Mouse (Mus musculus): ENCODE measurements around the gene Zscan18.
A peak's percentile ranks its signal among the peaks of the same experiment; 100 is the strongest.
"Not testable (repeated sequence)": the region's sequence is repeated elsewhere in the genome, so short reads cannot be mapped to it uniquely, and the experiment has no call there.

Gene Zscan18

DNA sequence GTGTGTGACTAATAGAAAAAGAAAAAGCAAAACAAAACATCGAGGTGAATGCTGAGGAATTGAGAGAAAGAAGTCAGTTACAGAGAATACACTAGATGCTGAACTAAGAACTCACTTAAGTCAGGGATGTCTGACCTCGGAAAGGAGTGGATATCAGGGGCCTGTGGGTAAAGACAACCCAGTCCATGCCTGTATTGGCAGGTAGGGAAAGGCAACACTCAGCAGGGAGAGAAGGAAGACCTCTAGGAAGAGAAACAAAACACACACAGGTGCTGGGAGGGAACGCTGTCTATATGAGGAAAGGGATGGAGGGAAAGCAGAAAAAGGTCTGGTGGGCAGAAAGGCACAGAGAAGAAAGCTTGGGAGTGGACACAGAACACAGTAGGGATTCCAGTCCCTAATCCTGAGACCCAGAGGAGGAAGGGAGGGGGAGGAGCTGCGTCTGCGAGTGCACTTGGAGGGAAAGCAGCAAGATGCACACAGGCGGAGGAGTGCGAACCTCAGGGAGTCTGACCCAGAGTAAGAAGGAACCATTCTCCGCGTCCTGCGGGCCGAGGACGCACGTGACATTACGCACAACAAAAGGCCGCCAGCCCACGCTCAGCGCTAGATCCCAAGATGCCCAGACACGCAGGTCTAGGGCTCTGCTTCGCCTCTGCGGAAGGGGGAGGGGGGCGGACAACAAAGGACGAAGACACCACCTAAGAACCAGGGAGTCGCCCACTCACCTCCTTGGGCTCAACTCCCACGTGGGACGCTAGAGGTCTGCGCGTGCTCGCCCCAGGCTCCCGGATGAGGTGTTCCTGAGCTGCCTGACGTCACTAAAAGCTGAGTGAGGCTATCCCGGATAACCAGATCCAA, at the start of gene Zscan18:
Zscan18 (minus strand) TSS at position 770 of the 861 bp plus-strand sequence.
- peak; percentile 21 for DNase-seq (ENCODE audit: low spot score)

DNA sequence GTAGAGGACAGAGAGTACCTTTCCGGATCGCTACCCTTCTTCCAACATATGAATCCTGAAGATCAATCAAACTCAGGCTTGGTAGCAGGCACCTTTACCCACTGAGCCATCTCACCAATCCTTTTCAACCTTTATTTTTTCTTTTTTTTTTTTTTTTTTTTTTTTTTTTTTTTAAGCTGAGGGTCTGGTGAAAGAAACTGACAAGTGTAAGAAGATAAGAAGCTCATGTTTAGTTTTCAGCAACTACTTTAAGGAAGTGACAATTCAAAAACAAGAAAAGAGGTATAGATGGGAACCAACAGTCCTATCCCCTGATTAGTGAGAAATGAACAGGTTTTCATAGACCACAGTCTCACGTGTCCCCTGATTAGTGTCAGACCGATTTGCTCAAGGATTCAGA, 32.3 kb upstream of the Zscan18 start:
- DNase-seq (ENCODE audit: low spot score) = no peak

DNA sequence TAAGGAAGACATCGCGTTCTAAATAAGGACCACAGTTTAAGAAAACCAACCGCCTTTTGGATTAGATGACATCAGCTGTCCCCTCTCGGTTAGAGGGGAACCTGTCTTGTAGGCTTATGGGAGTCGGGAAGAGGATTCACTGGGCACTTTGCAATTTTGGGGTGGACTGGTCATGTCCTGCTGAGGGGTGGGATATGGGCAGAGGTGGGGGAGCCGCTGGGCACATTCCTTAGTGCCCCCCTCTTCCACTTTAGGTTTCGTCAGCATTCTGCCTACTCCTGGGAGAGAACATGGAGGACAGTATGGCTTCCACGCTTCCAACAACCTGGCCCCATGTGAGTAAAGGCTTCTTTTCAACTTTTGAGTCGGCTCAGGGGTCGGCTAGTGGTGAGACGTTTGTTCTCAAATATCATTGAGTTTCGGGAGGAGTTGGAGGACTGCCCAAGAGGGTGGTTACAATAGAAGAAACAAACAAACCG, 31.8 kb upstream of the Zscan18 start:
- DNase-seq (ENCODE audit: low spot score) = no peak

DNA sequence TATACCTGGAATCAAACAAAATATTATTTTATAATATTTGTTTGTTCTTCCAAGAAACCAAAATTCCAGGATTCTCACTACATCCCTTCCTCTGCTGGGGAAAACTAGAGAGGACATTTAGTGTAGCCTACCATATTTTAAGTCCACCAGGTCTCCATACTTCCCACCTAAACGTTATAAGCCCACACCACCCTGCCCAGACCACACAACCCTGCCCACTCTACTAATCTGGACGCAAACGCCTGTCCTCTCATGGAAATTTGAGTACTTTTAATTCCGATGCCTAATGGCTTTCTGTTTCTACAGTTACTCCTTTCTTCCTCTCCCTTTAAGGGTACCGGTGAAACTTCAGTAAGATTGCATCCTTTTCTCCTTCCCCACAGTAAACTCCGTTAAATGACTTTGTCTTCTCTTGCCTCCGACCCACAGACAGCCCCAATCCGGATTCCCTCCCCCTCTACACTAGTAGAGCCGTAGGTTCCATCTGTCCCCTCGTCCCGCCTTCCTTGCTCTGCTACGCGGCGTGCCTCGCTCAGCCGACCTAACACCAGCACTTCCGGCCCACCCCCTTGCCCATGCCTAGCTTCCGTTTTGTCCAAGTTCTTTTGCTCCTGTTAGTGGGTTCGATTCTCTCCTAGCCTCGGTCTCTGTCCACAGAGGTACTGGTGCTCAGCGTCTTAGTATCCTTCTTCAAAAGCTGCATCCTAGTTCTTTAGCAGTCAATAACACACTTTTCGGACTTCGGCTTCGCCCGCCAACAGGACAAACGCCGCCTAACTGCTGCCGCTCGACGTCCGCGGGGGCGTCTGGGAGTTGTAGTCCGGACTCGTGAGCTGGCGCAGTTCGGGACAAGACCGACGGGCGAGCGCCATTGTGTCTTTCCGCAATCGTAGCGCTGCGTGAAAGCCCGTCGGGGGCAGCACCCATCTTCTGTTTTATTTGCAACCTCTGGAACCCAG, 31.0 kb upstream of the Zscan18 start, which contains the start of gene Zfp110:
Zfp110 (plus strand) TSS at position 600 of the 959 bp plus-strand sequence.
- peak; percentile 84 for DNase-seq (ENCODE audit: low spot score)

DNA sequence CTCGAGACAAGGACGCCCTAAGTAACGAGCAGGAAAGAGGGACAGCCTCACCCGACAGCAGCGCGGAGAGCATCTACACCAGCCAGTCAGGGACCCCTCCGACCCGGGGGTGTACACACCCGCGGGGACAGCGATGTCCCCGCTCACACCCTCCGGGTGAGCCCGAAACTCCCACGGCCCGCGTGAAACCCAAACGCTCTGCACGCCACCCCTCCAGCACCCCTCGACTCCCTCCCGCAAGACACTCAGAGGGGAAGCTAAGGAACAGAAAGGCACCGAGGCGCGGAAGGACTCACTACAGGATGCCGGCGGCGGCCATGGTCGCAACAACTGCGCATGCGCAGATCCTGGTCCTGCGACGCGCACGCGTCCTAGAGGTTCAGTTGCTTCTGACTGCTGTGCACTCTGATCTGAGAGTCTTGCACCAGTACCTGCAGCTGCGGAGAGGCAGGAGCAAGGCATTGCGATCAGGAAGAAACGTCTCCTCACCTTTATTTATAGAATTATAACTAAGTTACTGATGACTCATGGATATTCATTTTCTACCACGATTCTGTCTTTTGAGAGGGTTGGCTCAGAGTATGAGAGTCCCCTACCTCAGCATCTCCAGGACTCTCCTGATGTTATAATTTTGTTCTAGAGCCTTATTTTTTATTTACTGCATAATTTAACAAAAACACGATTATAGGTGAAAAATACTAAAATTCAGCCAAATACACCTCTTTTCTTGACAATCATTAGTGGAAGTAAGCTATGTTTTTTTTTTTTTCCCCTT, 15.3 kb upstream of the Zscan18 start, which contains the start of gene Zfp329:
Zfp329 (minus strand) TSS at position 338 of the 775 bp plus-strand sequence.
- DNase-seq (ENCODE audit: low spot score) = peak; percentile 83

DNA sequence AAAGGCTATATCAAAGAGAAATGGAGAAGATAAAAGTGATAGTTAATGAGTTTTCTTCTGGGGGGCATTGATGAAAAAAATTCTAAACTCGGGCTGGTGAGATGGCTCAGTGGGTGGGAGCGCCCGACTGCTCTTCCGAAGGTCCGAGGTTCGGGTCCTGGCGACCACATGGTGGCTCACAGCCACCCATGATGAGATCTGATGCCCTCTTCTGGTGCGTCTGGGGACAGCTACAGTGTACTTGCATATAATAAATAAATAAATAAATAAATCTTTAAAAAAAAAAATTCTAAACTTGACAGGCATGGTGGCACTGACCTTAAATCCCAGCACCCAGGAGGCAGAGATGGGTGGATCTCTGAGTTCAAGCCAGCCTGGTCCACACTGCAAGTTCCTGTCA, 12.1 kb upstream of the Zscan18 start:
- DNase-seq (ENCODE audit: low spot score) = no peak

DNA sequence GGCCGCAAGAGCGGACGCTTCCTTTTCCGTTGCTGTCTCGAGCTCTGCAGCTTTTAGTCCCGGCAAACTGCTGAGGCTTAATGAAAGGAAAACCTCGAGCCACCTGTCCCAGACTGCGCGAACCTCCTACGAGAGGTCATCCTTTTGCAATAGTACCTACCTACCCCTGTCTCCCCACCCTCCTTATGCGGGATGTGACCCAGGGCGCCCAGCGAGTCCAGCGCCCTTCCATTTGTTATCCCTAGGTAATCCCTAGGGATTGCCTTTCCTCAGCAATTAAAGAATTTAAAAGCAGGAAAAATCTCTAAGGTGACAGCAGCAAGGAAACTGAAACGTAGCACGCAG, 264 bp upstream of the Zscan18 start:
- no peak for DNase-seq (ENCODE audit: low spot score)

DNA sequence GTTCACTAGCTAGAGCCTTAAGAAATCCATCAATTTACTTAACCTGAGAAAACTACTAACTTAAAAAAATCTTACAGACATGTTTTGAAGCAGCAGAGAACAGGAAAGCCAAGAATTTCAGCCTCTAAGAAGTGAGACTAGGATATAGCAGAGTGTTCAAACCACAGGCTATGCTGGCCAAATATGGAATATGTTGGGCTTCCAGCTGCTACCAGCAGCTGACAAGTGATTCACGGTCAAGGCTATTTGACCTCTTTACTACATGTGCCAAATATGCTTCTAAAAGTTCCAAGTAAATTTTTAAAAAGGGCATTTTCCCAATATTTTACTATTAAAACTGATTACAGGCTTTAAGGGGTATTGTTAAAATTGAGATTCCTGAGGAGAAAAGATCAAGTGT, 3.9 kb downstream of the Zscan18 start:
- DNase-seq (ENCODE audit: low spot score) = no peak

DNA sequence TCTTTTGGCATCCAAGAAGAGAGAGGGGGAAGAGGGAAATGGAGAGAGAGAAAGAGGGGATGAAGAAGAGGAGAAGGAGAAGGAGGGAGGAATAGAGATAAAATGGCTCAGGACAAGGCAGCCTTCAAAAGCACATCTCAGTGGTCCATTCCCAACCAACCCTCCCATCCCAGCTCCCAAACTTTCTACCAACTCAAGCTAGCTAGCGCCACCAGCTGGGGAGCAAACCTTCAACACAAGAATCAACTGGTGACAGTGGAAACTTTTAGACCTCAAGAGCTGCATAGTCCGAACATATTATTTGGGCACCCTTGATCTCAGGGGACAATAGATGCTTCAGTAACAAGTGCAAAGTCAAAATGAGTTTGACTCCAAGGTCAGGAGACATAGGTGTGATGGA, 5.5 kb downstream of the Zscan18 start:
- no peak for DNase-seq (ENCODE audit: low spot score)

DNA sequence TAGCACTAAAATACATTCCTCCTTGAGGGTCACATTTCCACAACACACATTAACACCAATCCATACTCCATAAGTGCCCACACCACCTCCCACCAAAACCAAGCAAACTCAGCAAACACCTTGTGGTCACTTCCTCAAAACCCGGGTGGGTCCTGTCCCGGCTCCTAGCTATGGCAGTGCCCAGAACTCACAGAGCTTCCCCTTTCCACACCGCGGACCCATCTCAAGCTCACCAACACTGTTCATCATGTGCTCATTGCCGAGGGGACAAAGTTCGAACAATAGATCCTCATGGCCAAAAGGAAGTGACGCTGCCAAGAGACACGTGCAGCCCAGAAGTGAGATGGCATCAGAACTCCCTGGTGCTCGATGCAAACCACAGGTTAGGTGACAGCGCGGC, 10.8 kb downstream of the Zscan18 start:
- DNase-seq (ENCODE audit: low spot score) = not testable (repeated sequence)

DNA sequence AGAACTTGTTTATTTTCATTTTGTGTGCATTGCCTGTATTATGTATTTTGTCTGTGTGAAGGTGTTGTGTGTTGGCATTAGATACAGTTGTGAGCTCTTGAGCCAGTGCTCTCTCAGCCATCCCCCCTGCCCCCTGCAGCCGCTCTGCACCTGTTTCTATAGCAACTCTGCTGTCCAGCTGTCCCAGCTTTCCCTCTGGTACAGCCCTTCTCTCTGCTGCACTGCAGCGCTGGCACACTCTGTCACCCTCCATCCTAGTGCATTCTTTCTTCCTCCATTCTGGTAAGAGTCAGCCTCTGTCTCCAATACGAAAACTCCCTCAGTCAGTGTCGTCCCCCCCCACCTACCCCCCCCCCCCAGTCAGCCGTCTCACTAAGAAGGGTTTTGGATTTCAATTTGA, 15.4 kb downstream of the Zscan18 start:
- no peak for DNase-seq (ENCODE audit: low spot score)

DNA sequence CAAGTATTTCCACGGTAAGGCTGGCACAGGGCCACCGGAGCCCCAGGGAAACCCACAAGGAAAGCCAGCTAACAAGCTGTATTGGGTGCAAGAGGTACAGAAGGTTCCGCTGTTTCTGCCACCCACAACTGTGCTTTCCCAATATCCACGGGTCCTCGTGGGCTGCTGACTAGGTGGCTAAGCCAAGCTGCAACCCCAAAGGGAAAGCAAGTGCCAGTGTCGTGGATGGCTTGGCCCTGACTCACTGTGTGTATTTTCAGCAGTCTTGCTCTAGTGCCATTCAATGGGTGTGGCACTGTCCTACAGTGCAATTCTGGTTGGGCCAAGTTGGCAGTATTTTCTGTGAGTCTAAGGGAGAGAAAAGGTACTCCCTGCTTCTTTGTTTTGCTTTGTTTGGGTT, 16.1 kb downstream of the Zscan18 start:
- DNase-seq (ENCODE audit: low spot score) = no peak

DNA sequence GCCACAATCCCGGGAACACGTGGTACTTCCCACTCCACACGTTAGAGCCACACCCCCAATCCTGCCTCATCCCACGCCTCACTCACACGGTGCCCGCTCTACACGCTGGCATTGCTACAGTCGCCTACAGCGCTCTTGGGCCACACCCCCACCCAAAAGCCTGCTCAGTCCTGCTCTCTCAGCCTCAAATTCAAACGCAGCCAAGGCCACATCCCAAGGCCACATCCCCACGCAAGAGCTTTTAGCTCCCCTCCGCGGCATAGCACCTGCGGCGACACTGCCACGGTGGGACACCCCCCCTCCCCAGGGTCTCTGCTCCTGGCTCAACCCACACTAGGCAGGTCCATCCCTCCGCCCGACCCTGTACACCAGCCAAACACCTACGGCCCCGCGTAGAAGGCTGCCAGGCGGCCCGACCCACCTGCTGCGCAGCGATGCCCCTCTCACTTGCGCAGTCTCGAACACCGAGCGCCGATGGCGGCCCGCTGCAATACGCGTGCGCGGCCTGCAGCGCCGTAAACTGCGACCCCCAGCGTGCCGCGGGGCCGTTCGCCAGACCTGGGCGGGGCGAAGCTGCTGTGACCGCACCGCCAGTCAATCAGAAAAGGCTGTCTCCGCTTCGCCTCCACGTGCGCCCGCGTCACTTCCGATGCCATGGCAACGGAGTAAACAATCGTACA, 23.1 kb downstream of the Zscan18 start:
- DNase-seq (ENCODE audit: low spot score) = peak; percentile 49

DNA sequence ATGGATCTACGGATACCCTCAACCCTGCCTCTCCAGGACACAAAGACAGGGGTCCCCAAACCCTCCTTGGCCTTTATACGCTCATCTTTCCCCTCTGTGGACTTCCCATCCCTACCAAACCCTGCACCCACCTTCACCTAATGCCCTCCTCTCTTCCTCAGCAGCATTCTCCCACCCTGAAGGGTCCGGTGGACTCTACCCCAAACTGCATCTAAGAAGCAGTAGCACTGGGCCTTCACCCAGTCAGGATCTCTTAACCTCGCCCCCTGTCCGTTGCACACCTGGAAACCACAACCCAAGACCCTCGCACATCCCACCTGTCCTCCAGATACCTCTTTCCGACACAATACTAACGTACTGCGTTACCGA, 23.7 kb downstream of the Zscan18 start:
- DNase-seq (ENCODE audit: low spot score) = no peak

DNA sequence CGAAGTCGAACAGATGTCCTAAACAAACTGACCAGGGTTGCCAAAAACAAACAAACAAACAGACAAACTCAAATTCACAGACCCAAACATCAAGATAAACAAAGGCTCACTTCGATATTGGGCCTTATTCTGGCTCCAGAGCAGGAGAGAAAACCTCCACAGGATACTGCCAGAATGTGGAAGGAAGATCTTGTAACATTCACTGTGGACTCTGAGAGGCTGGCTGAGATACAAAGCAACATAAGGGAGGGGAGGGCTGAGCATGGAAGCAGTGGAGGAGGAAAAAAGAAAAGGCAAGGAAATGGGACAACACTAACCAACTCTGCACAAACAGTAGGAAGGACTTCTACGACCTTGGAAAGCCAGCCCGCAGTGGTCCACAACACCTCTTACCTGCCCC, 24.3 kb downstream of the Zscan18 start:
- no peak for DNase-seq (ENCODE audit: low spot score)

DNA sequence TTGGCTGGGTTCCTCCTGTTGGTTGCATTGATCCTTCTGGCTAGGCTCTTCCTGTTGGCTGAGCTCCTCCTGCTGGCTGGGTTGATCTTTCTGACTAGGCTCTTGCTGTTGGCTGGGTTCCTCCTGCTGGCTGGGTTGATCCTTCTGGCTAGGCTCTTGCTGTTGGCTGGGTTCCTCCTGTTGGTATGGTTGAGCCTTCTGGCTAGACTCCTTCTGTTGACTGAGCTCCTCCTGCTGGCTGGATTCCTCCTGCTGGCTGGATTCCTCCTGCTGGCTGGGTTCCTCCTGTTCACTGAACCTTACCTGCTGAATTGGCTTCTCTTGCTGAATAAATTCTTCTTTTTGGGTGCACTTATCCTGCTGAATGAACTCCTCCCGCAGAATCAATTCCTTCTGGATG, 28.8 kb downstream of the Zscan18 start:
- DNase-seq (ENCODE audit: low spot score) = no peak

DNA sequence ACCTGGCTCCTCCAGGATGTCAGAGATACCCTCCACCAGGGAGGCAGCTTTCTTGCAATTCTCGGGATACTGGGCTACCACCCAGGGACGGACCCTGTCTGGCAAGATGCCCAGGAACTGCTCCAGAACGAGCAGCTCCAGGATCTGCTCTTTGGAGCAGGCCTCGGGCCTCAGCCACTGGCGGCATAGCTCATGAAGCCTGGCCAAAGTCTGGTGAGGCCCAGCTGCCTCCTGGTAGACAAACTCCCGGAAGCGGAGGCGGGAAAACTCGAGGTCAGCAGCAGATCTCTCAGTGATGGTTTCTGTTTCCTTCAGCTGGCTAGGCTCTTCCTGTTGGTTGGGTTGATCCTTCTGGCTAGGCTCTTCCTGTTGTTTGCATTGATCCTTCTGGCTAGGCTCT, 29.3 kb downstream of the Zscan18 start:
- DNase-seq (ENCODE audit: low spot score) = no peak

DNA sequence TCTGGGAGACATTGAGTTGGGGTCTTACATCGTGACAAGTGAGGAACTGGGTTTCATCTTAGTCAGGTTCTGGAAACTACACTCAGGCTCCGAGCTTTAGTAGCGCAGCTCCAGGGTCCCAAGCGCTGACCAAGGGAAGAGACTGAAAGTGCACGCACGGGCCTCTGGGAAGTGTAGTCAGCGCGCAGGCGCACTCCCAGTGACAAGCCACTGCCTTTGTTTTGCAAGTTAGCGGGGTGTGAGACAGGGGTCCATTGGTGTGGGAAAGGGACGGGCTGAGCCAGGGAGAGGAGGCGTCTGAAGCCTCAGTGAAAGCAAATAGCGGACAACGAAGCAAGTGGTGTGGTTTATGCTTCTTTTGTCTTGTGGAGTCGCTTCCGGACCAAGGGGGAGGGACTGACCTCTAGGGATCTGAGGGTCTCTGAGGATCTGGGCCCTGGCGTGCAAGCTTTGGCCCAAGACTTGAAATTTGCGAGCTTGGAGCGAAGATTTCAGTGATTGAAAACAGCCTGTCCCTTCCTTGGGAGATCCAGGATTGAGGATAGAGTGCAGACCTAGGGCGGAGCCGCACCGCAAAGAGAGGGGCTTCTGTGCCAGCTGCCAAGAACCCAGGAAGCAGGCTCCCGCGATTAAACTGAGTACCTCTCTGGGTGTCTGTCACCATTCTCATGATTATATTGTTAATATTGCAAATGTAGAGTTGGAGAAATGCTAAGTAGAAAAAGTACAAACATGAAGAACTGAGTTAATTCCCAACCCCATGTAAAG, 53.8 kb downstream of the Zscan18 start:
- no peak for DNase-seq (ENCODE audit: low spot score)

DNA sequence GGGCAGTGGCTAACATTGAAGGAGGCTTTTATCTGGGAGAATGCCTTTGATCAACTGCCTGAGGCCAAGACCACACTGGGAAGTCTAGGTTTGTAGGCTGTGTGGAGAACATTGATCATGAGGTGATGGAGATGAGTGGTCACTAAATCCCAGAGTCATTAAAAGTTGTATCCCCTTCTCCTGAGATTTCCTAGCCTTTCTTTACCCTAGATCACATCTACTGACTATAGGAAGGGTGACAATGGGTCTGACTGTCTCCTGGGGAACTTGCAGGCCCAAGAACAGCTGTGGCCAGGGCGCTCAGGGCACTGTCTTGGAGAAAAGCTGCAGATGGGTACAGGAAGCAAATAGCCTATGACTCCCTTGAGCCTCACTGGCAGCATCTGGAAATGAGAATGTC, 68.5 kb downstream of the Zscan18 start, which contains the start of gene Vmn2r56:
Vmn2r56 (minus strand) TSS at position 101 of the 400 bp plus-strand sequence.
- no peak for DNase-seq (ENCODE audit: low spot score)
